Mouse (Mus musculus) forebrain, embryonic 10.5 days (tissue): Measurements from ENCODE around the gene Maml3. TPM values are rescaled to one million over a fixed set of nuclear protein-coding genes. Genes with fewer than 3 reads are reported as not detected.

Experiments used
- DNase-seq: peaks from one replicate; pipeline ENCODE4 v3.0.0-alpha.2; 2017; ENCODE audit warnings: low spot score; ENCODE audit errors: extremely low spot score
- H3K27ac ChIP-seq: fragments of 300-500 bp; sonication (generic); 2 replicates; pipeline ENCODE4 v1.5.1; 2016; ENCODE audit warnings: mild to moderate bottlenecking
- H3K27me3 ChIP-seq: fragments of 300-500 bp; sonication (generic); 2 replicates; pipeline ENCODE4 v1.6.1; 2016; ENCODE audit warnings: mild to moderate bottlenecking; ENCODE audit not compliant: poor library complexity, severe bottlenecking
- H3K36me3 ChIP-seq: fragments of 300-500 bp; sonication (generic); replicated peaks from 2 replicates; pipeline ENCODE4 v1.6.1; 2016; ENCODE audit warnings: mild to moderate bottlenecking, moderate library complexity
- H3K4me1 ChIP-seq: fragments of 300-500 bp; sonication (generic); 2 replicates; pipeline ENCODE4 v1.6.1; 2016
- H3K4me3 ChIP-seq: fragments of 300-500 bp; sonication (generic); 2 replicates; pipeline ENCODE4 v1.5.1; 2016; ENCODE audit warnings: mild to moderate bottlenecking, moderate library complexity
- H3K9me3 ChIP-seq: fragments of 300-500 bp; sonication (generic); 2 replicates; pipeline ENCODE4 v1.6.1; 2016; ENCODE audit warnings: mild to moderate bottlenecking, moderate library complexity
- WGBS: fragments of 180-500 bp; shearing (Covaris S2); methylation state at CpG from one replicate; pipeline ENCODE4 v1.1.7; 2016; 5-methylcytosine and 5-hydroxymethylcytosine counted together
- polyA plus RNA-seq: library from polyadenylated mRNA; unstranded; fragments of >200 nt; fragmentation: Nextera tagmentation; extraction: Ambion mirVana; gene quantifications from 2 replicates; pipeline ENCODE4 v1.2.1, GENCODE M21; 2016

Maml3 gene
- polyA plus RNA-seq, 1 experiment from 2014 or later = 5.6 TPM

- no peak for DNase-seq
- Histone ChIP-seq H3K36me3 (0 out of 2 replicates have a peak, but pooled peaks cover 2% of the 10 kb centered on the region), H3K27ac (no peak overlapping the region), H3K9me3 (0 out of 2 replicates have a peak, but pooled peaks cover 5% of the 10 kb centered on the region), H3K4me3 (no peak overlapping the region), H3K27me3 (no peaks in the 10 kb centered on the region), H3K4me1 (peaks cover 37% of the 10 kb centered on the region)
- WGBS = 83% methylated on average over 3 of the region's 3 CpGs
Measured at GRCm38 (mm10) chr3:51759534-51759933, 345.3 kb downstream of the Maml3 start.

- H3K4me1 ChIP-seq = peaks cover 26% of the 10 kb centered on the region
- H3K36me3 ChIP-seq = 0 out of 2 replicates have a peak, but pooled peaks cover 2% of the 10 kb centered on the region
- H3K4me3 ChIP-seq = no peak overlapping the region
- 0 out of 2 replicates have a peak, but pooled peaks cover 5% of the 10 kb centered on the region for H3K9me3 ChIP-seq
- H3K27ac ChIP-seq = no peak overlapping the region
- no peaks in the 10 kb centered on the region for H3K27me3 ChIP-seq
- 95% methylated on average over 5 of the region's 5 CpGs for whole genome bisulfite sequencing
- DNase-seq = no peak
Measured at GRCm38 (mm10) chr3:51757032-51757431, 347.8 kb downstream of the Maml3 start.

- no peak for DNase-seq
- WGBS = 91% methylated on average over 5 of the region's 5 CpGs
- Histone ChIP-seq H3K4me3 (no peak overlapping the region), H3K4me1 (peaks cover 26% of the 10 kb centered on the region), H3K27me3 (no peaks in the 10 kb centered on the region), H3K36me3 (0 out of 2 replicates have a peak, but pooled peaks cover 2% of the 10 kb centered on the region), H3K9me3 (0 out of 2 replicates have a peak, but pooled peaks cover 5% of the 10 kb centered on the region), H3K27ac (no peak overlapping the region)
Measured at GRCm38 (mm10) chr3:51756283-51756682, 348.6 kb downstream of the Maml3 start.

- H3K4me1 ChIP-seq = peaks cover 56% of the 10 kb centered on the region
- 89% methylated on average over 5 of the region's 5 CpGs for WGBS
- no peaks in the 10 kb centered on the region for H3K27me3 ChIP-seq
Measured at GRCm38 (mm10) chr3:51753262-51753661, 351.6 kb downstream of the Maml3 start.

GRCm38 (mm10) chr3:51751440-51751839 is 353.4 kb downstream of the Maml3 start:
- Histone ChIP-seq H3K27ac (peak overlapping the region; percentile 83), H3K4me3 (no peak overlapping the region), H3K9me3 (peaks cover 4% of the 10 kb centered on the region; the same call in 1 of the 2 replicates), H3K4me1 (peaks cover 64% of the 10 kb centered on the region), H3K27me3 (no peaks in the 10 kb centered on the region), H3K36me3 (peaks cover 3% of the 10 kb centered on the region; the same call in 1 of the 2 replicates)
- WGBS = 84% methylated on average over 12 of the region's 12 CpGs
- no peak for DNase-seq

More at GRCm38 (mm10) chr3:51753262-51753661, 351.6 kb downstream of the Maml3 start:
- Histone ChIP-seq H3K9me3 (peaks cover 5% of the 10 kb centered on the region; the same call in 1 of the 2 replicates), H3K27ac (no peak overlapping the region), H3K4me3 (no peak overlapping the region), H3K36me3 (peaks cover 5% of the 10 kb centered on the region; the same call in 1 of the 2 replicates)
- DNase-seq = no peak

GRCm38 (mm10) chr3:51749812-51750481 is 354.9 kb downstream of the Maml3 start:
- 62% methylated on average over 8 of the region's 8 CpGs for WGBS
- no peak overlapping the region for H3K4me3 ChIP-seq
- H3K27me3 ChIP-seq = no peaks in the 10 kb centered on the region
- H3K36me3 ChIP-seq = peaks cover 3% of the 10 kb centered on the region; the same call in 1 of the 2 replicates
- H3K4me1 ChIP-seq = peaks cover 51% of the 10 kb centered on the region
- no peak for DNase-seq
- peak overlapping the region; percentile 83 for H3K27ac ChIP-seq
- peaks cover 4% of the 10 kb centered on the region; the same call in 1 of the 2 replicates for H3K9me3 ChIP-seq

GRCm38 (mm10) chr3:51749421-51749811 is 355.5 kb downstream of the Maml3 start:
- WGBS = 68% methylated on average over 7 of the region's 7 CpGs
- peaks cover 4% of the 10 kb centered on the region; the same call in 1 of the 2 replicates for H3K9me3 ChIP-seq
- peak overlapping the region; percentile 83 for H3K27ac ChIP-seq
- no peak overlapping the region for H3K4me3 ChIP-seq
- no peaks in the 10 kb centered on the region for H3K27me3 ChIP-seq
- H3K36me3 ChIP-seq = peaks cover 3% of the 10 kb centered on the region; the same call in 1 of the 2 replicates
- DNase-seq = no peak
- peaks cover 54% of the 10 kb centered on the region for H3K4me1 ChIP-seq

- H3K9me3 ChIP-seq = peaks cover 4% of the 10 kb centered on the region; the same call in 1 of the 2 replicates
- DNase-seq = no peak
- H3K36me3 ChIP-seq = peaks cover 3% of the 10 kb centered on the region; the same call in 1 of the 2 replicates
- H3K4me3 ChIP-seq = no peak overlapping the region
- peak overlapping the region; percentile 83 for H3K27ac ChIP-seq
- WGBS = 82% methylated on average over 17 of the region's 17 CpGs
- H3K4me1 ChIP-seq = peaks cover 55% of the 10 kb centered on the region
- H3K27me3 ChIP-seq = no peaks in the 10 kb centered on the region
Measured at GRCm38 (mm10) chr3:51748436-51749376, 356.2 kb downstream of the Maml3 start.

GRCm38 (mm10) chr3:51746816-51747215 is 358.1 kb downstream of the Maml3 start:
- Histone ChIP-seq H3K4me1 (peaks cover 60% of the 10 kb centered on the region), H3K9me3 (peaks cover 4% of the 10 kb centered on the region; the same call in 1 of the 2 replicates), H3K27me3 (no peaks in the 10 kb centered on the region), H3K36me3 (peaks cover 14% of the 10 kb centered on the region), H3K4me3 (no peak overlapping the region), H3K27ac (0 out of 2 replicates have a peak overlapping the region, but pooled peaks have one; percentile 22)
- 63% methylated on average over 8 of the region's 8 CpGs for WGBS
- DNase-seq = no peak

GRCm38 (mm10) chr3:51745162-51745561 is 359.7 kb downstream of the Maml3 start:
- Histone ChIP-seq H3K4me1 (peaks cover 56% of the 10 kb centered on the region), H3K27me3 (no peaks in the 10 kb centered on the region; the same call in 1 of the 2 replicates), H3K36me3 (peaks cover 14% of the 10 kb centered on the region), H3K9me3 (peaks cover 4% of the 10 kb centered on the region; the same call in 1 of the 2 replicates), H3K4me3 (no peak overlapping the region), H3K27ac (peak overlapping the region; percentile 11; the same call in 1 of the 2 replicates)
- no peak for DNase-seq
- 88% methylated on average over 8 of the region's 8 CpGs for WGBS

GRCm38 (mm10) chr3:51744339-51744759 is 360.5 kb downstream of the Maml3 start:
- H3K4me1 ChIP-seq = peaks cover 56% of the 10 kb centered on the region
- H3K27ac ChIP-seq = peak overlapping the region; percentile 11; the same call in 1 of the 2 replicates
- DNase-seq = no peak
- WGBS = 91% methylated on average over 4 of the region's 4 CpGs
- H3K27me3 ChIP-seq = no peaks in the 10 kb centered on the region; the same call in 1 of the 2 replicates
- H3K36me3 ChIP-seq = peaks cover 14% of the 10 kb centered on the region
- H3K4me3 ChIP-seq = no peak overlapping the region
- peaks cover 4% of the 10 kb centered on the region; the same call in 1 of the 2 replicates for H3K9me3 ChIP-seq

- H3K4me3 ChIP-seq = no peak overlapping the region
- DNase-seq = no peak
- 92% methylated on average over 6 of the region's 6 CpGs for WGBS
- H3K27ac ChIP-seq = no peak overlapping the region
- no peaks in the 10 kb centered on the region; the same call in 1 of the 2 replicates for H3K27me3 ChIP-seq
- H3K9me3 ChIP-seq = peaks cover 4% of the 10 kb centered on the region; the same call in 1 of the 2 replicates
- peaks cover 11% of the 10 kb centered on the region for H3K36me3 ChIP-seq
- H3K4me1 ChIP-seq = peaks cover 61% of the 10 kb centered on the region
Measured at GRCm38 (mm10) chr3:51742405-51742804, 362.5 kb downstream of the Maml3 start.
